In genomic region chr17:29895566-29895965, GRCm38 (mm10) we compare ENCODE assay signal across 18 mouse cellular contexts.
DNase-seq lines count a peak whose midpoint lies in the region; ATAC-seq and TF ChIP-seq lines count a peak whose summit lies in the region.
"Had no signal": no experiment of that assay in that cellular context is flagged by ENCODE, and none has a peak within 500 bp of the region (broad histone marks: within the 10 kb centered on the region; RNA-seq: fewer than 3 reads in every experiment).

No protein-coding gene starts in this region.

- no peak overlapping the region for H3K9ac ChIP-seq in forebrain, embryonic 13.5 days
- H3K9ac ChIP-seq in forebrain, embryonic 15.5 days (replicated peaks), result no peak overlapping the region
- no peak overlapping the region for H3K9ac ChIP-seq in midbrain, embryonic 15.5 days
- H3K9ac ChIP-seq in intestine, postnatal 0 days (ENCODE audit: low read depth, low read length), result no peak overlapping the region
- H3K9ac ChIP-seq: forebrain, postnatal 0 days; hindbrain, embryonic 15.5 days had no signal

- WGBS in forebrain, embryonic 13.5 days, result 72% methylated on average over 5 of the region's 5 CpGs
- WGBS in forebrain, embryonic 15.5 days, result 80% methylated on average over 5 of the region's 5 CpGs
- WGBS in midbrain, embryonic 10.5 days, result 54% methylated on average over 5 of the region's 5 CpGs
- 73% methylated on average over 5 of the region's 5 CpGs for WGBS in midbrain, embryonic 15.5 days
- 83% methylated on average over 5 of the region's 5 CpGs for WGBS in intestine, postnatal 0 days

- intact Hi-C loops in gastrocnemius, adult 2 months (cut with DNase I), result loop anchor here (5.0 to 10.0 kb wide), 2 partner anchors 209 to 557 kb away; no protein-coding TSS in a partner anchor
- intact Hi-C loops in left cerebral cortex, postnatal 4 days (cut with DNase I), result loop anchor here (10.0 kb wide), 1 partner anchor 109 kb away; the partner anchor contains the start of gene Zfand3

- no peak for ATAC-seq in forebrain, embryonic 13.5 days
- no peak for ATAC-seq in forebrain, embryonic 15.5 days (replicated peaks)
- no peak for ATAC-seq in midbrain, embryonic 15.5 days (replicated peaks)
- no peak for ATAC-seq in intestine, postnatal 0 days
- ATAC-seq: inflammation-experienced regulatory T-cells, adult 6 months had no signal

- H3K4me3 ChIP-seq in forebrain, embryonic 13.5 days, result no peak overlapping the region
- H3K4me3 ChIP-seq in forebrain, embryonic 15.5 days, result no peak overlapping the region
- H3K4me3 ChIP-seq in midbrain, embryonic 10.5 days, result no peak overlapping the region
- H3K4me3 ChIP-seq in midbrain, embryonic 15.5 days, result no peak overlapping the region
- H3K4me3 ChIP-seq in gastrocnemius, adult 2 months, result peak overlapping the region; percentile 7; the same call in 1 of the 2 replicates
- H3K4me3 ChIP-seq in intestine, postnatal 0 days (ENCODE audit: low read depth, low read length), result no peak overlapping the region
- H3K4me3 ChIP-seq: heart, embryonic 10.5 days; hindbrain, embryonic 15.5 days had no signal

- 0 out of 2 replicates have a peak overlapping the region, but pooled peaks have one; percentile 52 for H3K27ac ChIP-seq in forebrain, embryonic 13.5 days
- H3K27ac ChIP-seq in forebrain, embryonic 15.5 days (replicated peaks), result no peak overlapping the region
- H3K27ac ChIP-seq in midbrain, embryonic 10.5 days (replicated peaks), result peak overlapping the region; percentile 79
- H3K27ac ChIP-seq in midbrain, embryonic 15.5 days, result no peak overlapping the region
- peak overlapping the region; percentile 90 for H3K27ac ChIP-seq in gastrocnemius, adult 2 months
- no peak overlapping the region for H3K27ac ChIP-seq in intestine, postnatal 0 days (ENCODE audit: low read depth, low read length)
- H3K27ac ChIP-seq: heart, embryonic 10.5 days; hindbrain, embryonic 15.5 days had no signal

- H3K27me3 ChIP-seq in forebrain, embryonic 13.5 days, result peaks cover 25% of the 10 kb centered on the region
- H3K27me3 ChIP-seq in forebrain, embryonic 15.5 days, result no peaks in the 10 kb centered on the region
- peaks cover 31% of the 10 kb centered on the region for H3K27me3 ChIP-seq in midbrain, embryonic 10.5 days (ENCODE audit: low read depth, poor library complexity, severe bottlenecking)
- H3K27me3 ChIP-seq in midbrain, embryonic 15.5 days (replicated peaks), result no peaks in the 10 kb centered on the region
- H3K27me3 ChIP-seq in intestine, postnatal 0 days (replicated peaks; ENCODE audit: control insufficient read depth, insufficient read depth, low read length), result peaks cover 7% of the 10 kb centered on the region; the same call in 1 of the 2 replicates
- H3K27me3 ChIP-seq: hindbrain, embryonic 15.5 days had no signal

- DNase-seq in midbrain, embryonic 10.5 days (ENCODE audit: low spot score), result no peak
- DNase-seq in gastrocnemius, adult 2 months, result peak; percentile 82
- peak; percentile 29 for DNase-seq in gastrocnemius, postnatal 10 days
- no peak for DNase-seq in left cerebral cortex, postnatal 4 days
- DNase-seq: adrenal gland, adult 2 months; cerebellum, adult 18-20 months; cerebellum, adult 9-11 months; cerebellum, postnatal 36 days; heart, adult 18-20 months; kidney, adult 11 months had no signal

- no peak overlapping the region for H3K4me2 ChIP-seq in forebrain, embryonic 13.5 days
- no peak overlapping the region for H3K4me2 ChIP-seq in forebrain, embryonic 15.5 days (replicated peaks)
- no peak overlapping the region for H3K4me2 ChIP-seq in midbrain, embryonic 15.5 days
- H3K4me2 ChIP-seq in intestine, postnatal 0 days (replicated peaks; ENCODE audit: low read depth), result no peak overlapping the region
- H3K4me2 ChIP-seq: hindbrain, embryonic 15.5 days had no signal

- no peak for TF ChIP-seq CTCF in gastrocnemius, adult 2 months (IDR thresholded peaks at IDR 0.05)
- TF ChIP-seq CTCF in intestine, postnatal 0 days (IDR thresholded peaks at IDR 0.05; ENCODE audit: low read depth), result no peak

- H3K9me3 ChIP-seq in forebrain, embryonic 13.5 days (replicated peaks), result no peaks in the 10 kb centered on the region
- H3K9me3 ChIP-seq in forebrain, embryonic 15.5 days, result no peaks in the 10 kb centered on the region
- no peaks in the 10 kb centered on the region for H3K9me3 ChIP-seq in midbrain, embryonic 10.5 days (replicated peaks)
- H3K9me3 ChIP-seq in midbrain, embryonic 15.5 days, result no peaks in the 10 kb centered on the region
- H3K9me3 ChIP-seq in intestine, postnatal 0 days (ENCODE audit: control insufficient read depth), result no peaks in the 10 kb centered on the region
- H3K9me3 ChIP-seq: heart, embryonic 10.5 days; hindbrain, embryonic 15.5 days had no signal

- H3K4me1 ChIP-seq in forebrain, embryonic 13.5 days, result peaks cover 29% of the 10 kb centered on the region
- peaks cover 13% of the 10 kb centered on the region for H3K4me1 ChIP-seq in forebrain, embryonic 15.5 days
- H3K4me1 ChIP-seq in midbrain, embryonic 10.5 days, result peaks cover 37% of the 10 kb centered on the region
- peaks cover 13% of the 10 kb centered on the region for H3K4me1 ChIP-seq in midbrain, embryonic 15.5 days
- no peaks in the 10 kb centered on the region for H3K4me1 ChIP-seq in intestine, postnatal 0 days (replicated peaks; ENCODE audit: control insufficient read depth, insufficient read depth, low read length)

- H3K36me3 ChIP-seq in forebrain, embryonic 13.5 days (ENCODE audit: poor library complexity, severe bottlenecking), result no peaks in the 10 kb centered on the region
- H3K36me3 ChIP-seq in forebrain, embryonic 15.5 days, result no peaks in the 10 kb centered on the region
- H3K36me3 ChIP-seq in midbrain, embryonic 10.5 days, result no peaks in the 10 kb centered on the region
- no peaks in the 10 kb centered on the region for H3K36me3 ChIP-seq in midbrain, embryonic 15.5 days (replicated peaks)
- no peaks in the 10 kb centered on the region for H3K36me3 ChIP-seq in intestine, postnatal 0 days (ENCODE audit: control insufficient read depth, insufficient read depth)
- H3K36me3 ChIP-seq: heart, embryonic 10.5 days; hindbrain, embryonic 15.5 days had no signal

Comparison
In these comparisons a context has a peak if more than half of its experiments do, and no peak if none do; other contexts are left out.
1. H3K27ac ChIP-seq: peak in forebrain, embryonic 13.5 days (single experiment), midbrain, embryonic 10.5 days (single experiment) and gastrocnemius, adult 2 months (single experiment); none in forebrain, embryonic 15.5 days (single experiment), midbrain, embryonic 15.5 days (single experiment) and intestine, postnatal 0 days (single experiment).
2. DNase-seq: peak in gastrocnemius, adult 2 months (single experiment) and gastrocnemius, postnatal 10 days (single experiment); none in midbrain, embryonic 10.5 days (single experiment) and left cerebral cortex, postnatal 4 days (single experiment).